Mouse (Mus musculus): ENCODE data around the gene Tdg. TPM values are rescaled to one million over a fixed set of nuclear protein-coding genes. Genes with fewer than 3 reads are reported as not detected.
A peak's percentile ranks its signal among the peaks of the same experiment; 100 is the strongest.

The Tdg gene
- total and polyA plus RNA-seq, 3 experiments, result 63.0 to 115 (median 88.9) TPM

DNA sequence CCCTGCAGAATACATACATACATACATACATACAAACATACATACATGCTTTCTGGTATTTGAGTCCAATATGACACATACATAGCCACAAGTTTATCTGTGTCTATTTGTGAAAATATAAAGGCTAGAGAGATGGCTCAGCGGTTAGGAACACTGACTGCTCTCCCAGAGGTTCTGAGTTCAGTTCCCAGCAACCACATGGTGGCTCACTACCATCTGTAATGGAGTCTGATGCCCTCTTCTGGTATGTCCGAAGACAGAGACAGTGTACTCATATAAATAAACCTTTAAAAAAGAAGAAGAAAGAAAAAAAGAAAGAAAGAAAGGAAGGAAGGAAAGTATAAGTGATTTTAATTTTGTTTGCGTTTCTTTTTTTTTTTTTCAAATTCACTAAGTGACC lies 36.3 kb downstream of the Tdg start:
- H3K36me3 ChIP-seq (replicated peaks in 1 of 2; ENCODE audit: control insufficient read depth in 1 of 2, insufficient read depth in 1 of 2, low read length in 1 of 2), result no peaks in the 10 kb centered on the region
- H3K4me3 ChIP-seq (replicated peaks in 1 of 3; ENCODE audit: low read depth in 2 of 3, low read length in 2 of 3, poor library complexity in 1 of 3), result no peak overlapping the region
- H3K9me3 ChIP-seq (replicated peaks; ENCODE audit: low read length), result no peaks in the 10 kb centered on the region
- in situ Hi-C loops (cut with MboI; ENCODE audit: low pct_ligation_motif_present, low pct_unique_long_range_greater_than_20kb, low sequenced_read_pairs) (no loop called here), dilution Hi-C loops (cut with MboI; ENCODE audit: extremely low pct_ligation_motif_present, extremely low pct_unique_long_range_greater_than_20kb, low sequenced_read_pairs) (no loop called here)
- no peak overlapping the region for H3K9ac ChIP-seq (ENCODE audit: insufficient read depth, low read depth)
- no peak for DNase-seq (ENCODE audit: extremely low read depth)
- H3K4me1 ChIP-seq (ENCODE audit: control insufficient read depth in 1 of 2, insufficient read depth in 2 of 2), result peaks cover 9% of the 10 kb centered on the region in 2 experiments
- H3K4me2 ChIP-seq (ENCODE audit: insufficient read depth, low read depth, poor library complexity, severe bottlenecking), result no peak overlapping the region
- H3K79me2 ChIP-seq (replicated peaks; ENCODE audit: control insufficient read depth, extremely low read depth, insufficient read depth, poor library complexity, severe bottlenecking), result no peaks in the 10 kb centered on the region
- no peaks in the 10 kb centered on the region for H3K27me3 ChIP-seq (replicated peaks)
- no peak overlapping the region for H3K27ac ChIP-seq (ENCODE audit: insufficient read depth, low read depth)
- TF ChIP-seq EP300 (IDR thresholded peaks at IDR 0.05; ENCODE audit: low read length), result no peak
- TF ChIP-seq CTCF (conservative IDR thresholded peaks at IDR 0.05 in 1 of 2, IDR thresholded peaks at IDR 0.05 in 1 of 2; ENCODE audit: low read depth in 2 of 2, low read length in 2 of 2), result peak in 1 of 2 experiments; percentile 38; a peak in 2 of 4 replicates

- Histone ChIP-seq H3K9ac (ENCODE audit: insufficient read depth, low read depth) (no peak overlapping the region), H3K4me3 (replicated peaks in 1 of 3; ENCODE audit: low read depth in 2 of 3, low read length in 2 of 3, poor library complexity in 1 of 3) (peak overlapping the region in 1 of 3 experiments; percentile 15), H3K4me2 (ENCODE audit: insufficient read depth, low read depth, poor library complexity, severe bottlenecking) (peak overlapping the region; percentile 41), H3K79me2 (replicated peaks; ENCODE audit: control insufficient read depth, extremely low read depth, insufficient read depth, poor library complexity, severe bottlenecking) (no peaks in the 10 kb centered on the region), H3K4me1 (ENCODE audit: control insufficient read depth in 1 of 2, insufficient read depth in 2 of 2) (peaks cover 9 to 11% of the 10 kb centered on the region in 2 experiments), H3K36me3 (replicated peaks in 1 of 2; ENCODE audit: control insufficient read depth in 1 of 2, insufficient read depth in 1 of 2, low read length in 1 of 2) (no peaks in the 10 kb centered on the region), H3K27me3 (replicated peaks) (no peaks in the 10 kb centered on the region), H3K9me3 (replicated peaks; ENCODE audit: low read length) (no peaks in the 10 kb centered on the region), H3K27ac (ENCODE audit: insufficient read depth, low read depth) (no peak overlapping the region)
- peak; percentile 57 for DNase-seq (ENCODE audit: extremely low read depth)
- dilution Hi-C loops (cut with MboI; ENCODE audit: extremely low pct_ligation_motif_present, extremely low pct_unique_long_range_greater_than_20kb, low sequenced_read_pairs) (no loop called here), in situ Hi-C loops (cut with MboI; ENCODE audit: low pct_ligation_motif_present, low pct_unique_long_range_greater_than_20kb, low sequenced_read_pairs) (no loop called here)
- TF ChIP-seq SIN3A (IDR thresholded peaks at IDR 0.05; ENCODE audit: low read length), result peak; percentile 25; the same call in 1 of the 2 replicates
- no peak for TF ChIP-seq ZMIZ1 (IDR thresholded peaks at IDR 0.05; ENCODE audit: low read depth, low read length)
- no peak for TF ChIP-seq ELF1 (IDR thresholded peaks at IDR 0.05; ENCODE audit: low read depth, low read length)
- TF ChIP-seq BHLHE40 (IDR thresholded peaks at IDR 0.05; ENCODE audit: low read depth, low read length), result peak; percentile 59
- peak; percentile 83 for TF ChIP-seq SMC3 (IDR thresholded peaks at IDR 0.05; ENCODE audit: low read depth, low read length)
- 0 out of 2 replicates have a peak, but pooled peaks have one; percentile 24 for TF ChIP-seq MXI1 (IDR thresholded peaks at IDR 0.05; ENCODE audit: low read depth, low read length)
- TF ChIP-seq IRF4 (IDR thresholded peaks at IDR 0.05; ENCODE audit: low read depth, low read length), result 0 out of 2 replicates have a peak, but pooled peaks have one; percentile 26
- no peak for TF ChIP-seq TCF12 (IDR thresholded peaks at IDR 0.05; ENCODE audit: low read depth, low read length)
- TF ChIP-seq MAX (IDR thresholded peaks at IDR 0.05; ENCODE audit: low read length), result peak; percentile 84
- TF ChIP-seq RAD21 (IDR thresholded peaks at IDR 0.05; ENCODE audit: low read depth, low read length), result peak; percentile 66
- no peak for TF ChIP-seq TBP (conservative IDR thresholded peaks at IDR 0.05; ENCODE audit: low read depth, low read length)
- no peak for TF ChIP-seq USF2 (conservative IDR thresholded peaks at IDR 0.05; ENCODE audit: low read depth, low read length)
- TF ChIP-seq MEF2A (IDR thresholded peaks at IDR 0.05; ENCODE audit: borderline replicate concordance, low read depth, low read length), result no peak
- no peak for TF ChIP-seq EP300 (IDR thresholded peaks at IDR 0.05; ENCODE audit: low read length)
- TF ChIP-seq JUN (IDR thresholded peaks at IDR 0.05; ENCODE audit: insufficient read depth, low read depth, low read length), result no peak
- TF ChIP-seq CTCF (conservative IDR thresholded peaks at IDR 0.05 in 1 of 2, IDR thresholded peaks at IDR 0.05 in 1 of 2; ENCODE audit: low read depth in 2 of 2, low read length in 2 of 2), result peak in 1 of 2 experiments; percentile 79; a peak in 2 of 4 replicates
- TF ChIP-seq MYC (IDR thresholded peaks at IDR 0.05; ENCODE audit: low read depth, low read length), result peak; percentile 64; the same call in 1 of the 2 replicates
- no peak for TF ChIP-seq HCFC1 (IDR thresholded peaks at IDR 0.05; ENCODE audit: low read depth, low read length)
These were observed 37.0 kb downstream of the Tdg start for GRCm38 (mm10) chr10:82666436-82667234.
